Mouse (Mus musculus) erythroblast, embryonic 14.5 days (primary cell): ENCODE data around the gene 1500015O10Rik. TPM values are rescaled to one million over a fixed set of nuclear protein-coding genes. Genes with fewer than 3 reads are reported as not detected.

Experiments used
- H3K27me3 ChIP-seq: 2 replicates; pipeline ENCODE4 v1.6.1; 2012; ENCODE audit warnings: inconsistent platforms; ENCODE audit not compliant: control insufficient read depth
- H3K36me3 ChIP-seq: 2 replicates; pipeline ENCODE4 v1.6.1; 2012; ENCODE audit warnings: mild to moderate bottlenecking, inconsistent platforms; ENCODE audit not compliant: control insufficient read depth
- H3K4me1 ChIP-seq: 2 replicates; pipeline ENCODE4 v1.6.1; 2012; ENCODE audit warnings: inconsistent platforms; ENCODE audit not compliant: control insufficient read depth
- H3K4me3 ChIP-seq: replicated peaks from 2 replicates; pipeline ENCODE3; 2012; ENCODE audit warnings: moderate library complexity, mild to moderate bottlenecking, inconsistent platforms
- H3K9me3 ChIP-seq: 2 replicates; pipeline ENCODE4 v1.6.1; 2012; ENCODE audit warnings: low read length, inconsistent platforms, mixed read lengths; ENCODE audit not compliant: control insufficient read depth
- GATA1 ChIP-seq: IDR thresholded peaks from 2 replicates; pipeline ENCODE4 v1.6.1; 2012; ENCODE audit warnings: low read length, inconsistent platforms, mixed read lengths
- TAL1 ChIP-seq: IDR thresholded peaks from 3 replicates; pipeline ENCODE4 v1.6.1; 2012; ENCODE audit warnings: low read length, inconsistent platforms, mixed read lengths
- polyA plus RNA-seq: library from polyadenylated mRNA; stranded (reverse); fragments of >175 nt; gene quantifications from 2 replicates; pipeline ENCODE4 v1.2.3, GENCODE M21; 2012

1500015O10Rik gene
- polyA plus RNA-seq, 1 experiment = not detected

- H3K36me3 ChIP-seq = no peaks in the 10 kb centered on the region
- no peak for TF ChIP-seq GATA1
- no peak for TF ChIP-seq TAL1
Observed at GRCm38 (mm10) chr1:43732100-43732499, 1.7 kb downstream of the 1500015O10Rik start.

GRCm38 (mm10) chr1:43732657-43733056, 2.3 kb downstream of the 1500015O10Rik start:
- no peaks in the 10 kb centered on the region for H3K4me1 ChIP-seq
- H3K9me3 ChIP-seq = no peaks in the 10 kb centered on the region
- H3K36me3 ChIP-seq = no peaks in the 10 kb centered on the region
- no peak for TF ChIP-seq TAL1
- no peak for TF ChIP-seq GATA1
- no peaks in the 10 kb centered on the region for H3K27me3 ChIP-seq
- no peak overlapping the region for H3K4me3 ChIP-seq

More at GRCm38 (mm10) chr1:43732100-43732499, 1.7 kb downstream of the 1500015O10Rik start:
- H3K9me3 ChIP-seq = no peaks in the 10 kb centered on the region
- no peaks in the 10 kb centered on the region for H3K4me1 ChIP-seq
- no peak overlapping the region for H3K4me3 ChIP-seq
- H3K27me3 ChIP-seq = no peaks in the 10 kb centered on the region

GRCm38 (mm10) chr1:43737812-43738518, 7.6 kb downstream of the 1500015O10Rik start:
- no peaks in the 10 kb centered on the region for H3K36me3 ChIP-seq
- no peaks in the 10 kb centered on the region for H3K27me3 ChIP-seq
- TF ChIP-seq GATA1 (no peak), TAL1 (no peak)
- no peaks in the 10 kb centered on the region for H3K9me3 ChIP-seq
- no peaks in the 10 kb centered on the region for H3K4me1 ChIP-seq
- no peak overlapping the region for H3K4me3 ChIP-seq

- TF ChIP-seq GATA1 (no peak), TAL1 (no peak)
- Histone ChIP-seq H3K27me3 (no peaks in the 10 kb centered on the region), H3K4me1 (no peaks in the 10 kb centered on the region), H3K4me3 (no peak overlapping the region), H3K9me3 (no peaks in the 10 kb centered on the region), H3K36me3 (no peaks in the 10 kb centered on the region)
Observed at GRCm38 (mm10) chr1:43738519-43738894, 8.1 kb downstream of the 1500015O10Rik start.

- H3K27me3 ChIP-seq = no peaks in the 10 kb centered on the region
- H3K4me1 ChIP-seq = no peaks in the 10 kb centered on the region
- TF ChIP-seq GATA1 = no peak
- no peak for TF ChIP-seq TAL1
- H3K9me3 ChIP-seq = no peaks in the 10 kb centered on the region
- no peak overlapping the region for H3K4me3 ChIP-seq
- H3K36me3 ChIP-seq = peaks cover 82% of the 10 kb centered on the region
Observed at GRCm38 (mm10) chr1:43754448-43755312, 24.3 kb downstream of the 1500015O10Rik start.

GRCm38 (mm10) chr1:43760085-43760484, 29.7 kb downstream of the 1500015O10Rik start:
- TF ChIP-seq GATA1 (no peak), TAL1 (no peak)
- no peaks in the 10 kb centered on the region for H3K9me3 ChIP-seq
- peaks cover 88% of the 10 kb centered on the region for H3K36me3 ChIP-seq

GRCm38 (mm10) chr1:43764481-43764880, 34.1 kb downstream of the 1500015O10Rik start:
- Histone ChIP-seq H3K4me1 (no peaks in the 10 kb centered on the region), H3K27me3 (no peaks in the 10 kb centered on the region), H3K36me3 (peaks cover 81% of the 10 kb centered on the region), H3K9me3 (no peaks in the 10 kb centered on the region), H3K4me3 (no peak overlapping the region)
- TF ChIP-seq TAL1 (no peak), GATA1 (no peak)

More at GRCm38 (mm10) chr1:43760085-43760484, 29.7 kb downstream of the 1500015O10Rik start:
- H3K4me3 ChIP-seq = no peak overlapping the region
- no peaks in the 10 kb centered on the region for H3K27me3 ChIP-seq
- no peaks in the 10 kb centered on the region for H3K4me1 ChIP-seq

GRCm38 (mm10) chr1:43766328-43766727, 35.9 kb downstream of the 1500015O10Rik start:
- Histone ChIP-seq H3K4me1 (no peaks in the 10 kb centered on the region), H3K9me3 (no peaks in the 10 kb centered on the region), H3K27me3 (no peaks in the 10 kb centered on the region), H3K36me3 (peaks cover 86% of the 10 kb centered on the region), H3K4me3 (no peak overlapping the region)
- TF ChIP-seq GATA1 (no peak), TAL1 (no peak)

GRCm38 (mm10) chr1:43768385-43768990, 38.1 kb downstream of the 1500015O10Rik start:
- peaks cover 83% of the 10 kb centered on the region for H3K36me3 ChIP-seq
- no peaks in the 10 kb centered on the region for H3K27me3 ChIP-seq
- no peak overlapping the region for H3K4me3 ChIP-seq
- no peaks in the 10 kb centered on the region for H3K4me1 ChIP-seq
- H3K9me3 ChIP-seq = no peaks in the 10 kb centered on the region
- no peak for TF ChIP-seq GATA1
- no peak for TF ChIP-seq TAL1
